Mouse (Mus musculus): ENCODE results near the gene Atp6v0e2. TPM values are rescaled to one million over a fixed set of nuclear protein-coding genes. Genes with fewer than 3 reads are reported as not detected.
A peak's percentile ranks its signal among the peaks of the same experiment; 100 is the strongest.

Atp6v0e2 gene
- polyA plus RNA-seq, 1 experiment from 2014 or later = 22.8 TPM

- no peak overlapping the region for H3K4me3 ChIP-seq (ENCODE audit: control insufficient read depth in 1 of 2, insufficient read depth in 1 of 2, low read depth in 1 of 2, low read length in 2 of 2)
- no peak overlapping the region for H3K9ac ChIP-seq (ENCODE audit: low read length)
- H3K36me3 ChIP-seq (ENCODE audit: control insufficient read depth, insufficient read depth, low read length) = no peaks in the 10 kb centered on the region
- WGBS = 35% methylated on average over 4 of the region's 4 CpGs
- ATAC-seq (ENCODE audit: insufficient number of reproducible peaks, insufficient read depth, low FRiP score, low read depth) = no peak
- H3K27ac ChIP-seq (replicated peaks in 1 of 2; ENCODE audit: control insufficient read depth in 1 of 2, insufficient read depth in 1 of 2, low read depth in 2 of 2, low read length in 2 of 2) = no peak overlapping the region
- H3K4me2 ChIP-seq (ENCODE audit: low read length) = no peak overlapping the region
- H3K27me3 ChIP-seq (ENCODE audit: control insufficient read depth, insufficient read depth, low read length) = no peaks in the 10 kb centered on the region
- peaks cover 9 to 12% of the 10 kb centered on the region in 2 experiments for H3K4me1 ChIP-seq (ENCODE audit: control insufficient read depth in 2 of 2, insufficient read depth in 2 of 2, low read length in 2 of 2)
- no peaks in the 10 kb centered on the region for H3K9me3 ChIP-seq (ENCODE audit: control insufficient read depth, low read length)
These were observed 15.5 kb downstream of the Atp6v0e2 start for GRCm38 (mm10) chr6:48552918-48553317.

GRCm38 (mm10) chr6:48553819-48554218 lies 16.4 kb downstream of the Atp6v0e2 start:
- H3K4me2 ChIP-seq (ENCODE audit: low read length) = peak overlapping the region; percentile 92
- H3K9ac ChIP-seq (ENCODE audit: low read length) = peak overlapping the region; percentile 83
- 71% methylated on average over 4 of the region's 4 CpGs for WGBS
- H3K27ac ChIP-seq (replicated peaks in 1 of 2; ENCODE audit: control insufficient read depth in 1 of 2, insufficient read depth in 1 of 2, low read depth in 2 of 2, low read length in 2 of 2) = peak overlapping the region; percentile 97 to 99
- ATAC-seq (ENCODE audit: insufficient number of reproducible peaks, insufficient read depth, low FRiP score, low read depth) = no peak
- peak overlapping the region; percentile 55 to 57 for H3K4me3 ChIP-seq (ENCODE audit: control insufficient read depth in 1 of 2, insufficient read depth in 1 of 2, low read depth in 1 of 2, low read length in 2 of 2)
- H3K27me3 ChIP-seq (ENCODE audit: control insufficient read depth, insufficient read depth, low read length) = no peaks in the 10 kb centered on the region
- no peaks in the 10 kb centered on the region for H3K9me3 ChIP-seq (ENCODE audit: control insufficient read depth, low read length)
- peaks cover 9 to 12% of the 10 kb centered on the region in 2 experiments for H3K4me1 ChIP-seq (ENCODE audit: control insufficient read depth in 2 of 2, insufficient read depth in 2 of 2, low read length in 2 of 2)
- H3K36me3 ChIP-seq (ENCODE audit: control insufficient read depth, insufficient read depth, low read length) = no peaks in the 10 kb centered on the region

- 0 out of 2 replicates have a peak, but pooled peaks cover 5% of the 10 kb centered on the region for H3K36me3 ChIP-seq (ENCODE audit: control insufficient read depth, insufficient read depth, low read length)
- peaks cover 9 to 12% of the 10 kb centered on the region in 2 experiments for H3K4me1 ChIP-seq (ENCODE audit: control insufficient read depth in 2 of 2, insufficient read depth in 2 of 2, low read length in 2 of 2)
- peak within 1 kb of the TSS; percentile 97 to 99 for H3K27ac ChIP-seq (replicated peaks in 1 of 2; ENCODE audit: control insufficient read depth in 1 of 2, insufficient read depth in 1 of 2, low read depth in 2 of 2, low read length in 2 of 2)
- H3K9me3 ChIP-seq (ENCODE audit: control insufficient read depth, low read length) = no peaks in the 10 kb centered on the region
- no peaks in the 10 kb centered on the region for H3K27me3 ChIP-seq (ENCODE audit: control insufficient read depth, insufficient read depth, low read length)
- peak within 1 kb of the TSS; percentile 92 for H3K4me2 ChIP-seq (ENCODE audit: low read length)
- WGBS = under 1% methylated on average over 39 of the region's 39 CpGs
- ATAC-seq (ENCODE audit: insufficient number of reproducible peaks, insufficient read depth, low FRiP score, low read depth) = peak; percentile 86
- H3K4me3 ChIP-seq (ENCODE audit: control insufficient read depth in 1 of 2, insufficient read depth in 1 of 2, low read depth in 1 of 2, low read length in 2 of 2) = peak within 1 kb of the TSS; percentile 55 to 57
- peak within 1 kb of the TSS; percentile 83 for H3K9ac ChIP-seq (ENCODE audit: low read length)
These were observed 17.1 kb downstream of the Atp6v0e2 start, which contains the start of gene Lrrc61 for GRCm38 (mm10) chr6:48554280-48555103. TSS of gene Lrrc61 (plus strand) at chr6:48554796.

- ATAC-seq (ENCODE audit: insufficient number of reproducible peaks, insufficient read depth, low FRiP score, low read depth) = peak; percentile 73; the same call in 1 of the 2 replicates
- WGBS = 29% methylated on average over 14 of the region's 14 CpGs
These were observed 17.9 kb downstream of the Atp6v0e2 start for GRCm38 (mm10) chr6:48555104-48555890.

GRCm38 (mm10) chr6:48555956-48556355 lies 18.5 kb downstream of the Atp6v0e2 start:
- H3K4me1 ChIP-seq (ENCODE audit: control insufficient read depth in 2 of 2, insufficient read depth in 2 of 2, low read length in 2 of 2) = peaks cover 9 to 12% of the 10 kb centered on the region in 2 experiments
- ATAC-seq (ENCODE audit: insufficient number of reproducible peaks, insufficient read depth, low FRiP score, low read depth) = no peak
- WGBS = 75% methylated on average over 3 of the region's 3 CpGs
- H3K9me3 ChIP-seq (ENCODE audit: control insufficient read depth, low read length) = no peaks in the 10 kb centered on the region
- no peak overlapping the region for H3K9ac ChIP-seq (ENCODE audit: low read length)
- peak overlapping the region in 1 of 2 experiments; percentile 99; a peak in 1 of 4 replicates for H3K27ac ChIP-seq (replicated peaks in 1 of 2; ENCODE audit: control insufficient read depth in 1 of 2, insufficient read depth in 1 of 2, low read depth in 2 of 2, low read length in 2 of 2)
- peaks cover 16% of the 10 kb centered on the region; the same call in 1 of the 2 replicates for H3K36me3 ChIP-seq (ENCODE audit: control insufficient read depth, insufficient read depth, low read length)
- no peak overlapping the region for H3K4me2 ChIP-seq (ENCODE audit: low read length)
- no peaks in the 10 kb centered on the region for H3K27me3 ChIP-seq (ENCODE audit: control insufficient read depth, insufficient read depth, low read length)
- H3K4me3 ChIP-seq (ENCODE audit: control insufficient read depth in 1 of 2, insufficient read depth in 1 of 2, low read depth in 1 of 2, low read length in 2 of 2) = no peak overlapping the region

More at GRCm38 (mm10) chr6:48555104-48555890, 17.9 kb downstream of the Atp6v0e2 start:
- Histone ChIP-seq H3K4me1 (ENCODE audit: control insufficient read depth in 2 of 2, insufficient read depth in 2 of 2, low read length in 2 of 2) (peaks cover 9 to 12% of the 10 kb centered on the region in 2 experiments), H3K27ac (replicated peaks in 1 of 2; ENCODE audit: control insufficient read depth in 1 of 2, insufficient read depth in 1 of 2, low read depth in 2 of 2, low read length in 2 of 2) (peak overlapping the region; percentile 97 to 99), H3K4me2 (ENCODE audit: low read length) (peak overlapping the region; percentile 92), H3K27me3 (ENCODE audit: control insufficient read depth, insufficient read depth, low read length) (no peaks in the 10 kb centered on the region), H3K36me3 (ENCODE audit: control insufficient read depth, insufficient read depth, low read length) (peaks cover 12% of the 10 kb centered on the region; the same call in 1 of the 2 replicates), H3K4me3 (ENCODE audit: control insufficient read depth in 1 of 2, insufficient read depth in 1 of 2, low read depth in 1 of 2, low read length in 2 of 2) (peak overlapping the region; percentile 55 to 57), H3K9ac (ENCODE audit: low read length) (peak overlapping the region; percentile 83), H3K9me3 (ENCODE audit: control insufficient read depth, low read length) (no peaks in the 10 kb centered on the region)

- Histone ChIP-seq H3K27me3 (ENCODE audit: control insufficient read depth, insufficient read depth, low read length) (no peaks in the 10 kb centered on the region), H3K4me1 (ENCODE audit: control insufficient read depth in 2 of 2, insufficient read depth in 2 of 2, low read length in 2 of 2) (peaks cover 27 to 40% of the 10 kb centered on the region in 2 experiments), H3K9ac (ENCODE audit: low read length) (no peak overlapping the region), H3K9me3 (ENCODE audit: control insufficient read depth, low read length) (no peaks in the 10 kb centered on the region), H3K4me3 (ENCODE audit: control insufficient read depth in 1 of 2, insufficient read depth in 1 of 2, low read depth in 1 of 2, low read length in 2 of 2) (no peak overlapping the region), H3K27ac (replicated peaks in 1 of 2; ENCODE audit: control insufficient read depth in 1 of 2, insufficient read depth in 1 of 2, low read depth in 2 of 2, low read length in 2 of 2) (peak overlapping the region; percentile 7 to 53; a peak in 3 of 4 replicates), H3K36me3 (ENCODE audit: control insufficient read depth, insufficient read depth, low read length) (peaks cover 10% of the 10 kb centered on the region), H3K4me2 (ENCODE audit: low read length) (no peak overlapping the region)
- 75% methylated on average over 4 of the region's 4 CpGs for WGBS
- no peak for ATAC-seq (ENCODE audit: insufficient number of reproducible peaks, insufficient read depth, low FRiP score, low read depth)
These were observed 28.4 kb downstream of the Atp6v0e2 start for GRCm38 (mm10) chr6:48565693-48566310.

GRCm38 (mm10) chr6:48566312-48566711 lies 28.9 kb downstream of the Atp6v0e2 start:
- Histone ChIP-seq H3K4me3 (ENCODE audit: control insufficient read depth in 1 of 2, insufficient read depth in 1 of 2, low read depth in 1 of 2, low read length in 2 of 2) (no peak overlapping the region), H3K9me3 (ENCODE audit: control insufficient read depth, low read length) (no peaks in the 10 kb centered on the region), H3K27me3 (ENCODE audit: control insufficient read depth, insufficient read depth, low read length) (no peaks in the 10 kb centered on the region), H3K27ac (replicated peaks in 1 of 2; ENCODE audit: control insufficient read depth in 1 of 2, insufficient read depth in 1 of 2, low read depth in 2 of 2, low read length in 2 of 2) (peak overlapping the region; percentile 13 to 53), H3K4me1 (ENCODE audit: control insufficient read depth in 2 of 2, insufficient read depth in 2 of 2, low read length in 2 of 2) (peaks cover 27 to 40% of the 10 kb centered on the region in 2 experiments), H3K4me2 (ENCODE audit: low read length) (no peak overlapping the region), H3K9ac (ENCODE audit: low read length) (no peak overlapping the region), H3K36me3 (ENCODE audit: control insufficient read depth, insufficient read depth, low read length) (peaks cover 10% of the 10 kb centered on the region)
- peak; percentile 31; the same call in 1 of the 2 replicates for ATAC-seq (ENCODE audit: insufficient number of reproducible peaks, insufficient read depth, low FRiP score, low read depth)
- whole genome bisulfite sequencing = 6% methylated on average over 5 of the region's 5 CpGs
